Mouse (Mus musculus) retina, adult 2 months (tissue): Measurements from ENCODE around the gene Inpp5b.
"Not testable (repeated sequence)": the region's sequence is repeated elsewhere in the genome, so short reads cannot be mapped to it uniquely, and the experiment has no call there.

Source experiments
- DNase-seq: peaks from one replicate; pipeline ENCODE4 v3.0.0-alpha.2; 2012; ENCODE audit warnings: low read depth, low spot score

The Inpp5b gene

GRCm38 (mm10) chr4:124741376-124742343 lies at the start of gene Inpp5b:
Inpp5b (plus strand) TSS chr4:124741850.
- DNase-seq, result peak; percentile 54

GRCm38 (mm10) chr4:124692416-124692861 lies 49.2 kb upstream of the Inpp5b start:
- no peak for DNase-seq

DNA sequence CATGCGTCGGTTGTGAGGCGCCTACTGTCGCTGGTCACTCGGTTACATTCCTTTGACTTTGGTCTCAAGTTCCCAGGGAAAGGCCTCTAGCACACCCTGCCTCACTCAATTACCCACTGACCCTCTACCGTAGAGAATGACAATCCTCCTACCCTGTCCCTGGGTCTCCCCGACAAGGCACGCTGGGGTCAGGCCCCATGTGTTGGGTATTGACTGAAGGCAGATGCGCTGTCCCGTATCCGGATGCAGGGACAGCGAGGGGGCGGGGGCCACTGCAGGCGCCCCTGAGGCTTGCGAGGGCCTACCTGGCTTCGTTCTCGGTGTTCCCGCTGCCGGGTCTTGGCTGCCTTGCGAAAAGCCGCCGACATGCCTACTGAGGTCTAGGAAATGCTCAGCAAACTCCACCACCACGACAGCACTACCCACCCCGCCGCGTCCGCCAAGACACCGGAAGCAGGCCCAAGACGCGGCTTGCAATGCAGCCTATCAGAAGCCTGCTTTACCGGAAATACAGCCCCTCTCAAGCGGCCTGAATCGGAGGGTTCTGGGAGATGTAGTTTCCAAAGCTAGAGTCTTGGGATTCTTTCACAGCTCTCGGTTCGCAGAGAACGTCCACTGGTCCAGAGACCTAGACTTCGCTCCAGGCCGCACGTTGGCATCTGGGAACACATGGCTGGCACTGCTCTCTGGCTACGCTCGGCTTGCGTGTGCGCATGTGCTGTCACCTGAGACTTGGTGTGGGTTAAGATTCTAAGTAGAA lies 48.3 kb upstream of the Inpp5b start, which contains the start of gene Utp11:
Gene Utp11 (minus strand): TSS at position 466 of the 760 bp plus-strand sequence.
- DNase-seq, result peak; percentile 80

GRCm38 (mm10) chr4:124694572-124694971 lies 47.1 kb upstream of the Inpp5b start:
- DNase-seq, result no peak

- DNase-seq, result no peak
Observed at GRCm38 (mm10) chr4:124695786-124696516, 45.7 kb upstream of the Inpp5b start.

- DNase-seq, result no peak
Observed at GRCm38 (mm10) chr4:124699791-124700190, 41.9 kb upstream of the Inpp5b start.

DNA sequence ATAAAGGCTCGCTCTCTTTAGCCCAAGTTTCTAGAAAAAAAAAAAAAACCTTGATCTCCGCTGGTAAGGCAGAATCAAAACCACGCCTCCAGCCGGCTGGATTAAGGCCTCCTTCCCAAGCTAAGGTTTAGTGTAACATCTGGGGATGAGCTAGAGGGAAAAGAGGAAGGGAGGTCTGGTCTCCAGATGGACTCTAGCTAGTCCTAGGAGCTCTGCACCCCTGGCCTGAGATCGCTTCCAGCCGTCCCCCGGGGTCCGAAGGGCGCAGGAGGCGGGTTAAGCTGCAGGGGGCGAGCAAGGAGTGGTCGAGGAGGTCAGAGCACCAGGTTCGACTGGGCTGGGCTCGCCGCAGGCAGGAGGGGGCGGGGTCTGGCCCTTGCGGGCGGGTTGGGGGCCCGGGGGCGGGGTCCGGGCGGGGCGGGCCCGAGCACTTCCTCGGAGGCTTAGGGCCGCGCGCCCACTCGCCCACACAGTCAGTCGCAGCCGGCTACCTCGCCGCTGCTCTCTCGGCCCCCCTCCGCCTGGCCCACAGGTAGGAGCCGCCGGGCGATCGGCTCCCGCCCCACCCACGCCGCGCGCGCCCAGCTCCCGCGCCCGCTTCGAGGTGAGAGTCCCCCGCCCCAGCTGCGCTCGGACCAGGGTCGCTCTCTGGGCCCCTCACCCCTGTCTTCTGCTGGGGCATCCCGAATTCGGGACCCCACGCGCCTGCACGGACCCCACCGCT lies 41.2 kb upstream of the Inpp5b start, which contains the start of gene Fhl3:
Gene Fhl3 (plus strand): TSS at position 454 of the 724 bp plus-strand sequence.
- DNase-seq, result no peak

GRCm38 (mm10) chr4:124701052-124701845 lies 40.4 kb upstream of the Inpp5b start:
- DNase-seq, result no peak

DNA sequence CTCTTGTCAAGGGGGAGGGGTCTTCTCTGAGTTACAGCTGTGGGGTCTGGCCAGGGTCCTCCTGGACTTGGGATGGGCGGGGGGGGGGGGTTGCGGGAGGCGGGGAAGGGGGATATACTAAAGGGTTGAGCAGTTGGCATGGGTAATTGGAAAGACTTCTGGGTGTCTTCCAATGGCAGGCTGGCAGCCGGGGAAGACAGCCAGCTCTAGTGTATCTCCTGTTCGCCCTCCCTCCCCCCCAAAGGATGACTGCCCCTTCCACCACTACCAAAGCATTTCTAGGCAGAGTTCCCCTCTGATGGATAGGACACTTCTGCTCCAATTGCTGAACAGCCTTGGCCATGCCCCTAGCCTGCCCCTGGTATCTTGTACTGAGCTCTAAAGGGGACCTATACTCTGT lies 39.7 kb upstream of the Inpp5b start:
- DNase-seq, result no peak

DNA sequence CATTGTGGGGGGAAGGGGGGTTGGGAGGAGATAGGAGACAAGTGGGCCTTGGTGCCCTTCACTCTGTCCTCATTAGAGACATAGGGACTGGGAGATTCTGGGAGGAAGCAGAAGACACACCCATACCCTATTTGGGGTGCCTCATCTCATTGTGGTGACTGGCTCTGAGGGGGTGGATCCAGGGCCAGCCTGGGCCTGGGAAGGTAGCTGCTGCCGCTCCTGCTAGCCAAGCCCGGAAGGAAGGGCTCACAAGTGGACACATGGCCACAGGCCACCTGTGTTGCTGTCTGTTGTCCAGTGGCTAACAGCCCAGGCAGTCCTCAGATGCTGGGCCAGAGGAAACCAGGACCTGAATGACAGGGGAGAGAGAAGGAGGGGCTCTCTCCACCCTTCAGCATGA lies 38.2 kb upstream of the Inpp5b start:
- DNase-seq, result no peak

- no peak for DNase-seq
Observed at GRCm38 (mm10) chr4:124703881-124704796, 37.5 kb upstream of the Inpp5b start.

- DNase-seq, result no peak
Observed at GRCm38 (mm10) chr4:124704797-124705474, 36.7 kb upstream of the Inpp5b start.

GRCm38 (mm10) chr4:124705661-124706269 lies 35.9 kb upstream of the Inpp5b start:
- no peak for DNase-seq

DNA sequence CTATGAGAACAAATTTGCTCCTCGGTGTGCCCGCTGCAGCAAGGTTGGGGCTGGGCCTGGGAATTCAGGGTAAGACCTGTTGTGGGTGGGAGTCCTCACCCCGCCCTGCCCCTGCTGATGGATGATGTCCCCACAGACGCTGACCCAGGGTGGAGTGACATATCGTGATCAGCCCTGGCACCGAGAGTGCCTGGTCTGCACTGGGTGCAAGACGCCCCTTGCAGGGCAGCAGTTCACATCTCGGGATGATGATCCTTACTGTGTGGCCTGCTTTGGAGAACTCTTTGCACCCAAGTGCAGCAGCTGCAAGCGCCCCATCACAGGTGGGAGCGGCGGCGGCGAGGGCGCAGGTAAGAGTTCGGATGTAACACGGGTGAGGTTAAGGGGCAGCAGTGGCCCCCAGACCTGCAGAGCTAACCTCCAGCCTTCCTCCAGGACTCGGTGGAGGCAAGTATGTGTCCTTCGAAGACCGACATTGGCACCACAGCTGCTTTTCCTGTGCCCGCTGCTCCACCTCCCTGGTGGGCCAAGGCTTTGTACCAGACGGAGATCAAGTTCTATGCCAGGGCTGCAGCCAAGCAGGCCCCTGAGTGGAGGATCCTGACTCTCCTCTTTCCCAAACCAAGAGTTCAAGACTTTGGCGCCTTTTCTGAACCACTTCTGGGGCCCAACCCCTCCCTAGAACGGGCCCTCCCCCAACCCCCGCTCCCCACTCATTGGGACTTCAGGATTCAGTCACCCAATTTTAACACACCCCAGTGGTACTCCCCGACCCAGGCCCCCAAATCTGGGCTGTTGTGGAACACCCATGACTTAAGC lies 34.1 kb upstream of the Inpp5b start:
- DNase-seq, result not testable (repeated sequence)

GRCm38 (mm10) chr4:124708200-124708517 lies 33.5 kb upstream of the Inpp5b start:
- DNase-seq, result not testable (repeated sequence)

DNA sequence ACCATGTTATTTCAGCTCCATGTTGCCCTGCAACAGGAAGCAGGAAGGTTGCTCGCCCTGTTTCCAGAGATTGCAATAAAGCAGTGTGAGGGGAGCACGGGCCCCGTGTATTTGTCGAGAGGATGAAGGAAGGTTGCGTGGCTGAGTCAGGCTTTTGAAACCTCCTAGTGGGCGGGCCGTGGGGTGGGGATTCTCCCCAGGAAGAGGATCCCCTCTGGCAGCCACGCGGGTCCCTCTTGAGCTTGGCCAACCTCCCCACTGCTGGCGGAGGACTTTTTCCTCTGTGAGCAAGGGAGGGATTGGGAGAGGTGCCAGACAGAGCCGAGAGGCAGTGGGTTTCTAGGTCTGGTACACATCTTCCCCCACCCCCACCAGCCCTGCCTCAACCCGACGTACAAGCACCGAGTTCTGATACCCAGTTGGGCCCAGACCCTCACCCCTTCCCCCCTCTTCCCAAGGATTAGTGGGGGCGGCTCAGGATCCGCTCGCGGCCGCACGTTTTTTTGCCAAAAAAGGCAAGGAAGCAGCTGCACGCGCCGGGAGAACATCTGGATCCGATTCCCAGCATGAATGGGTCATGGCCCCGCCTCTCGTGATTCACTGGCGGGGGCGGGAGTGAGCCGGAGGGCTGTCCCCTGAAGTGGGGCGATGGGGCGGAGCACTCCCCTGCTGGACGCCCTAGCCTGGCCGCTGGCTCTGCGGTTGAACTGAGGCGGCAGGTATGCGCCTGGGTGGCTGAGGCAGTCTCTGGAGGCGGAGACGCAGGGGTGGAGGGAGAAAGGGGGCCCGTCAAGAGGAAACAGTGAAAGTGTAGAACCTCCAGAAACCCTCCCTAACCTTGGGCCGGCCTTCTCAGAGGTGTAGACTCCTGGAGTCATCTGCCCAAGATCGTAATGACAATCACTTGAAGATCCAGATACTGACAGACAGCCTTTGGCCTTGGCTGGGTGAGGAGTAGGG lies 32.9 kb upstream of the Inpp5b start:
- no peak for DNase-seq
